11 mouse cellular contexts compared by ENCODE assay signal in the genomic region with DNA sequence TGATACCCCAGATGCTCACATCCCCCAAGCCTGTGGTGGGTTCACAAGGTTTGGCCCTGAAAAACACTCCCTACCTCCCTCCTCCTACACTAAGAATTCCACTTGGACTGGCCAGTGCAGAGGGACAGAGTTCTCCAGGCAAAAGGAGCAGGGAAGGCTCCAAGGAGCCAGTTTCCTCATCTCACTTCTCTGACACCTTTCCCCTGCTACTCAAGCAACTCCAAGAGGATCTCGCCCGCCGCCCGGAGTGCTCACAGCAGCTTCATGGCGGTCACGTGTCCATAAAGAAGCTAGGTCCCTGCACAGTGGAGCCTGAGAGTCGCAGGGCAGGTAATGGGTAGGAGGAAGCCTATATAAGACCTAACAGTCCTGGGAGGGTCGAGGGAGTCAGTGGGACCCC. TPM values are rescaled to one million over a fixed set of nuclear protein-coding genes. Genes with fewer than 3 reads are reported as not detected.
DNase-seq lines count a peak whose midpoint lies in the region; ATAC-seq and TF ChIP-seq lines count a peak whose summit lies in the region.
"Had no signal": no experiment of that assay in that cellular context is flagged by ENCODE, and none has a peak within 500 bp of the region (broad histone marks: within the 10 kb centered on the region; RNA-seq: fewer than 3 reads in every experiment).

No protein-coding gene starts in this region.

- H3K4me2 ChIP-seq in embryonic facial prominence, embryonic 13.5 days, result no peak overlapping the region
- H3K4me2 ChIP-seq in heart, postnatal 0 days (ENCODE audit: low read depth, low read length), result no peak overlapping the region
- no peak overlapping the region for H3K4me2 ChIP-seq in lung, embryonic 14.5 days

- WGBS in embryonic facial prominence, embryonic 13.5 days, result 89% methylated on average over 8 of the region's 8 CpGs
- WGBS in embryonic facial prominence, embryonic 10.5 days, result 90% methylated on average over 8 of the region's 8 CpGs
- 54% methylated on average over 8 of the region's 8 CpGs for WGBS in heart, postnatal 0 days
- 77% methylated on average over 8 of the region's 8 CpGs for WGBS in lung, embryonic 14.5 days

- H3K27me3 ChIP-seq in embryonic facial prominence, embryonic 13.5 days, result no peaks in the 10 kb centered on the region
- no peaks in the 10 kb centered on the region for H3K27me3 ChIP-seq in embryonic facial prominence, embryonic 10.5 days (replicated peaks; ENCODE audit: low read depth, poor library complexity, severe bottlenecking)
- no peaks in the 10 kb centered on the region for H3K27me3 ChIP-seq in heart, postnatal 0 days (ENCODE audit: control insufficient read depth, insufficient read depth, low read length)
- no peaks in the 10 kb centered on the region for H3K27me3 ChIP-seq in lung, embryonic 14.5 days (ENCODE audit: insufficient read depth, low read length)

- H3K36me3 ChIP-seq in embryonic facial prominence, embryonic 13.5 days, result peaks cover 37% of the 10 kb centered on the region
- H3K36me3 ChIP-seq in embryonic facial prominence, embryonic 10.5 days (replicated peaks), result peaks cover 47% of the 10 kb centered on the region
- H3K36me3 ChIP-seq in heart, postnatal 0 days (replicated peaks; ENCODE audit: control insufficient read depth, insufficient read depth, low read length), result no peaks in the 10 kb centered on the region
- peaks cover 18% of the 10 kb centered on the region for H3K36me3 ChIP-seq in lung, embryonic 14.5 days (ENCODE audit: insufficient read depth)

- no peak for TF ChIP-seq CTCF in heart, postnatal 0 days (IDR thresholded peaks at IDR 0.05; ENCODE audit: low read depth)
- no peak for TF ChIP-seq CTCF in lung, embryonic 14.5 days (IDR thresholded peaks at IDR 0.05; ENCODE audit: low read depth)

- H3K9ac ChIP-seq in embryonic facial prominence, embryonic 13.5 days, result no peak overlapping the region
- no peak overlapping the region; the same call in 1 of the 2 replicates for H3K9ac ChIP-seq in heart, postnatal 0 days (replicated peaks; ENCODE audit: low read depth, low read length)
- no peak overlapping the region for H3K9ac ChIP-seq in lung, embryonic 14.5 days

- DNase-seq in embryonic facial prominence, embryonic 10.5 days (ENCODE audit: low spot score), result no peak
- no peak for DNase-seq in heart, postnatal 0 days (ENCODE audit: low spot score)
- DNase-seq in heart, postnatal 36 days, result no peak
- no peak for DNase-seq in lung, embryonic 14.5 days
- no peak for DNase-seq in lung, postnatal 14 days
- DNase-seq in lung, postnatal 36 days, result peak; percentile 49
- no peak for DNase-seq in thymus, postnatal 4 days
- DNase-seq: cerebellum, adult 9-11 months; kidney, postnatal 25 days; thymus, postnatal 36 days had no signal

- intact Hi-C loops in heart, postnatal 36 days (cut with DNase I), result no loop called here

- no peaks in the 10 kb centered on the region for H3K9me3 ChIP-seq in embryonic facial prominence, embryonic 13.5 days
- H3K9me3 ChIP-seq in embryonic facial prominence, embryonic 10.5 days, result no peaks in the 10 kb centered on the region
- H3K9me3 ChIP-seq in heart, postnatal 0 days (replicated peaks; ENCODE audit: control insufficient read depth, low read length), result no peaks in the 10 kb centered on the region
- no peaks in the 10 kb centered on the region for H3K9me3 ChIP-seq in lung, embryonic 14.5 days (ENCODE audit: low read depth, low read length)

- H3K4me1 ChIP-seq in embryonic facial prominence, embryonic 13.5 days, result peaks cover 32% of the 10 kb centered on the region
- no peaks in the 10 kb centered on the region for H3K4me1 ChIP-seq in embryonic facial prominence, embryonic 10.5 days
- H3K4me1 ChIP-seq in heart, postnatal 0 days (ENCODE audit: control insufficient read depth, insufficient read depth), result peaks cover 49% of the 10 kb centered on the region
- no peaks in the 10 kb centered on the region for H3K4me1 ChIP-seq in lung, embryonic 14.5 days (ENCODE audit: insufficient read depth)

- TF ChIP-seq EP300 in heart, postnatal 0 days (IDR thresholded peaks at IDR 0.05; ENCODE audit: low read depth), result no peak

- no peak overlapping the region for H3K4me3 ChIP-seq in embryonic facial prominence, embryonic 13.5 days
- no peak overlapping the region for H3K4me3 ChIP-seq in embryonic facial prominence, embryonic 10.5 days
- H3K4me3 ChIP-seq in heart, postnatal 0 days (ENCODE audit: low read depth, low read length), result no peak overlapping the region
- H3K4me3 ChIP-seq in lung, embryonic 14.5 days (ENCODE audit: low read depth, low read length), result no peak overlapping the region

- H3K27ac ChIP-seq in embryonic facial prominence, embryonic 13.5 days, result peak overlapping the region; percentile 85
- H3K27ac ChIP-seq in embryonic facial prominence, embryonic 10.5 days (replicated peaks), result no peak overlapping the region
- H3K27ac ChIP-seq in heart, postnatal 0 days (ENCODE audit: low read depth), result peak overlapping the region; percentile 95
- peak overlapping the region; percentile 89; the same call in 1 of the 2 replicates for H3K27ac ChIP-seq in lung, embryonic 14.5 days (ENCODE audit: low read depth)

- no peak for ATAC-seq in embryonic facial prominence, embryonic 13.5 days (ENCODE audit: insufficient number of reproducible peaks, insufficient read depth, low FRiP score, low TSS enrichment, low read depth)
- ATAC-seq in heart, postnatal 0 days (ENCODE audit: insufficient read depth, low read depth), result no peak
- no peak for ATAC-seq in lung, embryonic 14.5 days (ENCODE audit: insufficient read depth)

RNA-seq across cellular contexts. Expression of gene Pygb, which starts 14.5 kb away (rescaled TPM):
- polyA plus RNA-seq in embryonic facial prominence, embryonic 13.5 days (2015; fragmentation: Nextera tagmentation; extraction: Ambion mirVana), result 89.4 and 100 TPM in 2 replicates
- polyA plus RNA-seq in embryonic facial prominence, embryonic 10.5 days (2016; fragmentation: Nextera tagmentation; extraction: Ambion mirVana), result 62.1 and 66.3 TPM in 2 replicates
- total RNA-seq in heart, postnatal 0 days (2014; rRNA removed; ENCODE audit: low replicate concordance), result 489 and 581 TPM in 2 replicates
- 255 and 282 TPM in 2 replicates for polyA plus RNA-seq in heart, postnatal 0 days (2015; fragmentation: Nextera tagmentation; extraction: Ambion mirVana)
- total RNA-seq in heart, postnatal 36 days (2021), result 100 to 1,000 TPM; 559 to 572 TPM
- polyA plus RNA-seq in lung, embryonic 14.5 days (2014; fragmentation: Nextera tagmentation; extraction: Ambion mirVana), result 52.6 and 58.3 TPM in 2 replicates

RNA-seq across cellular contexts. Expression of gene Entpd6, which starts 23.2 kb away (rescaled TPM):
- polyA plus RNA-seq in embryonic facial prominence, embryonic 13.5 days (2015; fragmentation: Nextera tagmentation; extraction: Ambion mirVana), result 29.2 and 29.5 TPM in 2 replicates
- 30.7 and 37.1 TPM in 2 replicates for polyA plus RNA-seq in embryonic facial prominence, embryonic 10.5 days (2016; fragmentation: Nextera tagmentation; extraction: Ambion mirVana)
- total RNA-seq in heart, postnatal 0 days (2014; rRNA removed; ENCODE audit: low replicate concordance), result 16.9 and 25.8 TPM in 2 replicates
- polyA plus RNA-seq in heart, postnatal 0 days (2015; fragmentation: Nextera tagmentation; extraction: Ambion mirVana), result 17.3 and 17.4 TPM in 2 replicates
- total RNA-seq in heart, postnatal 36 days (2021), result 10 to 100 TPM; 14.3 to 16.0 TPM
- polyA plus RNA-seq in lung, embryonic 14.5 days (2014; fragmentation: Nextera tagmentation; extraction: Ambion mirVana), result 32.7 and 33.7 TPM in 2 replicates
